Mouse (Mus musculus): ENCODE measurements around the gene Rps3. TPM values are rescaled to one million over a fixed set of nuclear protein-coding genes. Genes with fewer than 3 reads are reported as not detected.

Gene Rps3
- polyA plus RNA-seq, 1 experiment: 1,504 TPM

GRCm38 (mm10) chr7:99448619-99449018, 34.9 kb downstream of the Rps3 start:
- no peak overlapping the region for H3K27ac ChIP-seq (ENCODE audit: insufficient read depth, low read length)
- TF ChIP-seq CTCF (IDR thresholded peaks at IDR 0.05; ENCODE audit: borderline replicate concordance, insufficient read depth, low read length) (no peak), POLR2A (IDR thresholded peaks at IDR 0.05; ENCODE audit: low read depth, low read length) (no peak)
- H3K4me1 ChIP-seq (ENCODE audit: control insufficient read depth, insufficient read depth, low read length): no peaks in the 10 kb centered on the region
- H3K4me3 ChIP-seq (ENCODE audit: insufficient read depth, low read length): no peak overlapping the region

GRCm38 (mm10) chr7:99447323-99447722, 36.2 kb downstream of the Rps3 start:
- no peak overlapping the region for H3K27ac ChIP-seq (ENCODE audit: insufficient read depth, low read length)
- TF ChIP-seq CTCF (IDR thresholded peaks at IDR 0.05; ENCODE audit: borderline replicate concordance, insufficient read depth, low read length) (no peak), POLR2A (IDR thresholded peaks at IDR 0.05; ENCODE audit: low read depth, low read length) (no peak)
- H3K4me1 ChIP-seq (ENCODE audit: control insufficient read depth, insufficient read depth, low read length): no peaks in the 10 kb centered on the region
- H3K4me3 ChIP-seq (ENCODE audit: insufficient read depth, low read length): no peak overlapping the region

- H3K4me1 ChIP-seq (ENCODE audit: control insufficient read depth, insufficient read depth, low read length): peaks cover 7% of the 10 kb centered on the region
- H3K27ac ChIP-seq (ENCODE audit: insufficient read depth, low read length): no peak overlapping the region
- H3K4me3 ChIP-seq (ENCODE audit: insufficient read depth, low read length): no peak overlapping the region
- TF ChIP-seq POLR2A (IDR thresholded peaks at IDR 0.05; ENCODE audit: low read depth, low read length): no peak
- TF ChIP-seq CTCF (IDR thresholded peaks at IDR 0.05; ENCODE audit: borderline replicate concordance, insufficient read depth, low read length): peak; percentile 12; the same call in 1 of the 2 replicates
Observed at GRCm38 (mm10) chr7:99445833-99446232, 37.7 kb downstream of the Rps3 start.

- TF ChIP-seq POLR2A (IDR thresholded peaks at IDR 0.05; ENCODE audit: low read depth, low read length) (no peak), CTCF (IDR thresholded peaks at IDR 0.05; ENCODE audit: borderline replicate concordance, insufficient read depth, low read length) (peak; percentile 46; the same call in 1 of the 2 replicates)
- Histone ChIP-seq H3K4me1 (ENCODE audit: control insufficient read depth, insufficient read depth, low read length) (peaks cover 7% of the 10 kb centered on the region), H3K4me3 (ENCODE audit: insufficient read depth, low read length) (no peak overlapping the region), H3K27ac (ENCODE audit: insufficient read depth, low read length) (no peak overlapping the region)
Observed at GRCm38 (mm10) chr7:99444012-99444411, 39.5 kb downstream of the Rps3 start.

GRCm38 (mm10) chr7:99443164-99443563, 40.4 kb downstream of the Rps3 start:
- H3K27ac ChIP-seq (ENCODE audit: insufficient read depth, low read length): no peak overlapping the region
- no peak overlapping the region for H3K4me3 ChIP-seq (ENCODE audit: insufficient read depth, low read length)
- peaks cover 7% of the 10 kb centered on the region for H3K4me1 ChIP-seq (ENCODE audit: control insufficient read depth, insufficient read depth, low read length)
- TF ChIP-seq POLR2A (IDR thresholded peaks at IDR 0.05; ENCODE audit: low read depth, low read length) (no peak), CTCF (IDR thresholded peaks at IDR 0.05; ENCODE audit: borderline replicate concordance, insufficient read depth, low read length) (no peak)

GRCm38 (mm10) chr7:99441534-99442072, 41.9 kb downstream of the Rps3 start:
- H3K4me3 ChIP-seq (ENCODE audit: insufficient read depth, low read length): no peak overlapping the region
- H3K27ac ChIP-seq (ENCODE audit: insufficient read depth, low read length): no peak overlapping the region
- no peak for TF ChIP-seq POLR2A (IDR thresholded peaks at IDR 0.05; ENCODE audit: low read depth, low read length)
- no peak for TF ChIP-seq CTCF (IDR thresholded peaks at IDR 0.05; ENCODE audit: borderline replicate concordance, insufficient read depth, low read length)
- peaks cover 7% of the 10 kb centered on the region for H3K4me1 ChIP-seq (ENCODE audit: control insufficient read depth, insufficient read depth, low read length)

GRCm38 (mm10) chr7:99438881-99439280, 44.7 kb downstream of the Rps3 start:
- Histone ChIP-seq H3K27ac (ENCODE audit: insufficient read depth, low read length) (no peak overlapping the region), H3K4me3 (ENCODE audit: insufficient read depth, low read length) (no peak overlapping the region), H3K4me1 (ENCODE audit: control insufficient read depth, insufficient read depth, low read length) (peaks cover 7% of the 10 kb centered on the region)
- TF ChIP-seq CTCF (IDR thresholded peaks at IDR 0.05; ENCODE audit: borderline replicate concordance, insufficient read depth, low read length) (no peak), POLR2A (IDR thresholded peaks at IDR 0.05; ENCODE audit: low read depth, low read length) (no peak)

- TF ChIP-seq POLR2A (IDR thresholded peaks at IDR 0.05; ENCODE audit: low read depth, low read length): no peak
- Histone ChIP-seq H3K27ac (ENCODE audit: insufficient read depth, low read length) (no peak overlapping the region), H3K4me1 (ENCODE audit: control insufficient read depth, insufficient read depth, low read length) (peaks cover 4% of the 10 kb centered on the region), H3K4me3 (ENCODE audit: insufficient read depth, low read length) (no peak overlapping the region)
Observed at GRCm38 (mm10) chr7:99436530-99436929, 47.0 kb downstream of the Rps3 start.

- Histone ChIP-seq H3K4me3 (ENCODE audit: insufficient read depth, low read length) (no peak overlapping the region), H3K4me1 (ENCODE audit: control insufficient read depth, insufficient read depth, low read length) (no peaks in the 10 kb centered on the region; the same call in 1 of the 2 replicates), H3K27ac (ENCODE audit: insufficient read depth, low read length) (no peak overlapping the region)
- no peak for TF ChIP-seq CTCF (IDR thresholded peaks at IDR 0.05; ENCODE audit: borderline replicate concordance, insufficient read depth, low read length)
Observed at GRCm38 (mm10) chr7:99434672-99435250, 48.8 kb downstream of the Rps3 start.

- Histone ChIP-seq H3K27ac (ENCODE audit: insufficient read depth, low read length) (no peak overlapping the region), H3K4me1 (ENCODE audit: control insufficient read depth, insufficient read depth, low read length) (peaks cover 6% of the 10 kb centered on the region)
- TF ChIP-seq CTCF (IDR thresholded peaks at IDR 0.05; ENCODE audit: borderline replicate concordance, insufficient read depth, low read length): no peak
- TF ChIP-seq POLR2A (IDR thresholded peaks at IDR 0.05; ENCODE audit: low read depth, low read length): no peak
Observed at GRCm38 (mm10) chr7:99432863-99433262, 50.7 kb downstream of the Rps3 start.

More at GRCm38 (mm10) chr7:99432863-99433262, 50.7 kb downstream of the Rps3 start:
- H3K4me3 ChIP-seq (ENCODE audit: insufficient read depth, low read length): no peak overlapping the region
